Mouse (Mus musculus) ES-Bruce4 (cell line): ENCODE data around the gene Gm28308.

Experiments used
- CTCF ChIP-seq: IDR thresholded peaks from one replicate; pipeline ENCODE4 v1.8.1; 2011; ENCODE audit warnings: low read depth, low read length
- EP300 ChIP-seq: IDR thresholded peaks from 2 replicates; pipeline ENCODE4 v1.6.1; 2011; ENCODE audit warnings: low read depth, low read length; ENCODE audit not compliant: insufficient read depth

DNA sequence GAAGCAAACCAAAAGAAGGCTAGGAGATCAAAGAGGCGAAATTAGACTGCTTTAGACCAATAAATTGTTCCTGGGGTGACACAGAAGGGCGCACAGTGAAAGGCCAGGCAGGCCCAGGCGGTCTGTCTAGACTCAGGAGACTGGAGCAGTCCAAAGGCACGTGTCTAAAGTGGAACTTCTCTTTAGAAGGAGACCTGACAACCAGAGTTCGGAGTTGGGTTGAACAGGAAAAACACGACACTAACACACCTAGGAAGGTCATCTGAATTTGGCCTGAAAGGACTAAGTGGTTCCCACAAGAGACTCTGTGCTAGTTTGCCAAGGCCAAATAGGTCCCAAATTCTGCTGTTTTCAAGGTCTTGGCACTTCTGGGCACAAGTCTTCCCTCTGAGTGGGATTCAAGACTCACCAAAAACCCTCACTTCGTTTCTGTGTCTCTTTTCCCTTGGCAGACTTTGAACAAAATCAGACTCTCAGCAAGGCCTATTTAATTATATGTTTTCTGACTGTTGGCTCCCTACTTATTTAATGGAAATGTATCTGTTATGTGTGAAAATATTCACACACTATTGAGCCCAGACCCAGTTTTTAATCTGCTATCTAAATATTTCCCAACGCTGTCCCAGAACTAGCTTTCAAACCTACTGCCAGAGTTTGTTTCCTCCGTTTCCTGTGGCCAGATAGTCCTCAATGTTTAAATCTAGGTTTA, 6.2 kb upstream of the Gm28308 start:
- TF ChIP-seq EP300 (no peak), CTCF (no peak)
